Mouse (Mus musculus): Measurements from ENCODE around the gene Adgrl2. TPM values are rescaled to one million over a fixed set of nuclear protein-coding genes. Genes with fewer than 3 reads are reported as not detected.
A peak's percentile ranks its signal among the peaks of the same experiment; 100 is the strongest.

Adgrl2 gene
- total RNA-seq (2017) = 27.9 and 34.7 TPM in 2 replicates

GRCm38 (mm10) chr3:148990531-148991003, at the start of gene Adgrl2:
Adgrl2 (minus strand) TSS chr3:148990555.
- ATAC-seq (replicated peaks; ENCODE audit: low read depth, poor library complexity, severe bottlenecking) = peak; percentile 10

GRCm38 (mm10) chr3:149038771-149039170, 48.4 kb upstream of the Adgrl2 start:
- no peak for ATAC-seq (replicated peaks; ENCODE audit: low read depth, poor library complexity, severe bottlenecking)

DNA sequence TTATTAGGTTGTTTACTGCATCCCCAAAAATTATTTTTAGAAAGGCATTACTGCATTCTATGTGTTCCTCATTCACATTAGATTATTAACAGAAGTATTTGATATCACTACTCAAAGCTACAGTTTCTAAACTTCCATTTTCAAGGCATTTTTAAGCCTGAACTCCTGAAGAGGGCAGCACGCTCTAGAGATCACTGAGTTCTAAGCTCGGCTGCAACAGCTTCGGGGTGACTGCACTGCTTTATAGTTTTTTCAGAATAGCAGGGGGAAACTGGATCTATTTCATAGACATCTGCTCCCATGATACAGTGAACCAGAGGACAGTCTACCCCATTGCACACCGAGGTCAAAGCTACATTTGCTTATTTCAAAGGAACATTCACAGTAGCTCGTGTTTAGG, 29.6 kb upstream of the Adgrl2 start:
- ATAC-seq (replicated peaks; ENCODE audit: low read depth, poor library complexity, severe bottlenecking) = peak; percentile 45; the same call in 1 of the 2 replicates

DNA sequence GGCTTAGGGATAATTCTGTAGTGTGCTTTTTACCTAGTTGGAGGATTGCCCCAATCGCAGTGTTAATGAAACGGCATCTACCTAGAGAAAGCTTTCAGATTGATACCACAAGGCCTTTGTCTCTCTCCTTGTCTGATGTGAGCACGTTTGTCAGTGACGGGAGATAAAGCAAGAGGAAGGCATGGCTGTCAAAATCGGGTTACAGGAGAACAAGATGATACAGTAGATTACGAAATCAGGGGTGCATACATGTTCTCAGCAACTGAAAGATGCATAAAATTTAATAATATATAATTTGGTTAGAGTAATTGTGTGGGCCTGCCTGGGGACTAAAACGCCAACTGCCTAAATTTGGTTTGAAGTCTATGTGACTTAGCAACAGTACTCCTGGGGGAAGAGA, 19.0 kb upstream of the Adgrl2 start:
- ATAC-seq (replicated peaks; ENCODE audit: low read depth, poor library complexity, severe bottlenecking) = no peak

- no peak for ATAC-seq (replicated peaks; ENCODE audit: low read depth, poor library complexity, severe bottlenecking)
Observed at GRCm38 (mm10) chr3:149008634-149009023, 18.3 kb upstream of the Adgrl2 start.

- no peak for ATAC-seq (replicated peaks; ENCODE audit: low read depth, poor library complexity, severe bottlenecking)
Observed at GRCm38 (mm10) chr3:149007860-149008633, 17.7 kb upstream of the Adgrl2 start.

DNA sequence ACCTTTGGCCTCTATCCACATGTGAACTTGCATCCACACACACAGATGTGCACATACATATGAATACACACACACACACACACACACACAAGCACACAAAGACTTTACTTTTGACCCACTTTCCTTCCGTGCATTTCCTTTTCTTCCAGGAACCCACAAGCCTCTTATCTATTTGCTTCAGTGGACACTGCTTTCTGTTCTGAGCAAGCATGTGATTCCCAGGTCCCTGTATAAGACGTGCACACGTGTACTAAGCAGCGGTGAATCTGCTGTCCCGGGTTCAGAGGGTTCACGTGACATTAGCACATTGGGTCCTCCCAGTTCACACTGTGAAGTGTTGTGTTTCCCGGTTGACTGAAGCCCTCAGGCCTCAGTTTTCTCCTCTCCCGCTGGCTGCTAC, 11.0 kb upstream of the Adgrl2 start:
- ATAC-seq (replicated peaks; ENCODE audit: low read depth, poor library complexity, severe bottlenecking) = no peak

DNA sequence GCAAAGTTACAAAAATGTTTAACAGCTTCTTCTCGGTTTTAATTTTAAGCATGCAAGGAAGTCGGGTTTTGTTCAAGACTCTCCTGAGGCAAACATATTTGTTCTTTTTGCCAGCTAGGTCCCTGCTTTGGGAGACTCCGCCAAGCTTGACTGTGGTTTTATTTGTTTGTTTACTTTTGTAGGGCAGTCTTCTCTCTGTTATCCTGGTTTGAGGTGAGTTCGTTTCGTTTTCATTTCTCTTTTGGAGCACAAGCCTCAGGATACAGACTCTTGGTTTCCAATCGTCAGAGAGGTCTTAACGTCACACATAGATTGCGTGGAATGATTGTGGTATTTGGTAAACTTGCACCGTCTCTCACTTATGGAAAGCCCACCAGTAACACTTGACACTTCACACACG, 8.3 kb upstream of the Adgrl2 start:
- 0 out of 2 replicates have a peak, but pooled peaks have one; percentile 32 for ATAC-seq (replicated peaks; ENCODE audit: low read depth, poor library complexity, severe bottlenecking)

DNA sequence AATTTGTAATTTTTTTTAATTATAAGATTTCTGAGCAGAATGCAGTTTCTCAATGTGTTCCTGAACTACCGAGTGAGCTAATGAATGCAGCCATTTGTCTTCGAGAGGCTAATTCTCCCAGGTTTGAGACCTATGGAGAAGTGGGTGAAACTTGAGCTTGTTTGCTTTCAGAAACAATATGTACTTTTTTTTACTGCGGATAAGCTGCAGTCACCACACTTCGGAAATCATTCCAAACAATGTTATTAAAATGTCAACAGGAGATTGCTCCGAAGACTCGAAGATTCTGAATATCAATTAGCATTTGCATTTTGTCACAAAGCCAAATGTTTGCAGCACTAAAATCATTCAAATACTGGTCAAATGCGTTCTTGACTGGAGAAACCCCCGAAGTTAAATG, 701 bp upstream of the Adgrl2 start:
- ATAC-seq (replicated peaks; ENCODE audit: low read depth, poor library complexity, severe bottlenecking) = no peak

DNA sequence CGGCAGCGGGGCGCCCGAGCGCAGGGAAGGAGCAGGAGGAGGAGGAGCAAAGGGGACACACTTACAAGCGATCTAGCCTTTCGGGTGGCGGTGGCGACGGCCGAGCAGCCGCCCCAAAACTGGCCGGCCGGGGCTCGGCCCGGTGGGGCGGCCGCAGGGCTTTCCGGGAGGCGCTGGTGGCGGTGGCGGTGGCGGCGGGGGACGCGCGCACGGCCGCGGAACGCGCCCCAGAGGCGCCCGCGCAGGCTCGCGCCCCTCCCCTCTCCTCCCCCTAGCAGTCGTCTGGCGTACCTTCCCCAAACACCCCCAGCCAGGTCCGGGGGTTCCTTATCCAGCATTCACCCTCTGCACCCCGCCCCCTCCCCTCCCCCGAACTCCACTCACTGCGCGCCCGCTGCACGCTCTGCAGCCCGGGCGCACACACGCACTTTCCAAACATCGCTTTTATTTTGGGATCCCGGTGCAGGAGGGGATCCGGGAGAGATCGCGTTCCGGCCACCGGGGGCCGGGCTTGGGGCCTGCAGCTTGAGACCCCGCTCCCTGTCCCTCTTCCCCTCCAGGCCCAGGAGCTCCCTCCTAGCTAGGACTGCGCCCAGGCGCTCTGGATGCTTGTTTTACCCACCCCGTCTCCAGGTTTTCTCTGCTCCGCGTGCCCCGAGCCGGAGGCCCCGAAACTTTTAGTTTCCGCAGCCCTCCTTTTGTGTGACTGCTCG, 381 bp downstream of the Adgrl2 start:
- ATAC-seq (replicated peaks; ENCODE audit: low read depth, poor library complexity, severe bottlenecking) = peak; percentile 34

- peak; percentile 71 for ATAC-seq (replicated peaks; ENCODE audit: low read depth, poor library complexity, severe bottlenecking)
Observed at GRCm38 (mm10) chr3:148988996-148989817, 1.1 kb downstream of the Adgrl2 start.

GRCm38 (mm10) chr3:148988293-148988995, 1.9 kb downstream of the Adgrl2 start:
- no peak for ATAC-seq (replicated peaks; ENCODE audit: low read depth, poor library complexity, severe bottlenecking)

DNA sequence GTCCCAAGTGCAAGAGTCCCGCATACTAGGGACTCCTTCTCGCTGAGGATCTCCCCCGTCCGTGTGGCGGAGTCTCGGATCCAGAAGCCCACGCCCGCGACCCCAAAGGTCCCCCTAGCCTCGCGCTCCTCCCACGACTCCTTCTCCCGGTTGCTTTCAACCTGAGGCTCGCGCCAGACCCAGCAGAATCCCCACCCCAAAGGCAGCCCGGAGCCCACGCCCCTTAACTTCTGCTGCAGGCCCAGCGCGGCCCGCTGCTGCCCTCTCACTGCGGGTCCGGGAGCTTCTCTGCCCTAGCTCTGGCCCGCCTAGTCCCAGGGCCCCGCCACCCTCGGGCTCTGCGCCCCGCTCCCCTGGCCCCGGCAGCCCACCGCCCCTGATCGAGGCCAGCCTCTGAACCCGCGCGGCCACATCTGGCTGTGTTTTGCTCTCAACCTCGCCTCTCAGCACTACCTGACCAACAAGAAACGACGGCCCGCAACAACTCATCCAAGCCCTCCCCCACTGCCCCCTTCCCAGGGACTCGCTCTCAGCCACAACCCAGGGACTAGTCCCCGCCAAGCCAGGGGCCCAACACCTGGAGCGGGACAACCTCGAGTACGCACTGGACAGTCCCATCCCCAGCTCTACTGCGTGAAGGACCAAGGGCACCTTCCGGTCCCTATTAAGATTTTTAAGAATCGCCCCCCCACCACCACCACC, 2.6 kb downstream of the Adgrl2 start:
- ATAC-seq (replicated peaks; ENCODE audit: low read depth, poor library complexity, severe bottlenecking) = peak; percentile 53

GRCm38 (mm10) chr3:148986894-148987590, 3.3 kb downstream of the Adgrl2 start:
- ATAC-seq (replicated peaks; ENCODE audit: low read depth, poor library complexity, severe bottlenecking) = peak; percentile 2; the same call in 1 of the 2 replicates

DNA sequence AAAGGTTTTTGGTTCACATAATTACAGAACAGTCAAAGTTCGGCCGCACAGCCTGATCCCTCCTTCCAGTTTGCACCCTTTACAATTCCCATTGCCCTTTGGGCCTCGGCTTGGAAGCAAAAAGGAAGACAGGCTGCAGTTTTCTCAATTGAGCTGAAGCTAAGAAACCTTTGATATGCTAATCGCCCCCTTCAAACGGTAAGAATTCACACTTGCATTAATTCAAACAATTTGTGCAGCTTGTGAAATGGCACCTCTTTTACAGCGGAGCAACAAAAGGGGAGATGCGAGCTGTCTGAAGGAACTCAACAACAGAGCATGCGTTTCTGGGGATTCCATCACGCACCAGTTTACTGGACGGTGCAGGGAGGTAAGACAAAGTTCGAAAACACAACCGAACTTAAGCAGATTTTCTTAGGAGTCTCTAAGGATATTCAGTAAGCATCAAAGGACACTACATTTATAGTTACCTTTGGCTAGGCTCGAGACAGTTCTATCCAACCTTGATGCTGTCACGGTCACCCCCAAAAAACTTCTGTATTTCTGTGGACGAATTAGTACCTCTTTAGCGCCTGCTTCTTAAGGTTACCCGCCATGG, 4.0 kb downstream of the Adgrl2 start:
- ATAC-seq (replicated peaks; ENCODE audit: low read depth, poor library complexity, severe bottlenecking) = no peak

DNA sequence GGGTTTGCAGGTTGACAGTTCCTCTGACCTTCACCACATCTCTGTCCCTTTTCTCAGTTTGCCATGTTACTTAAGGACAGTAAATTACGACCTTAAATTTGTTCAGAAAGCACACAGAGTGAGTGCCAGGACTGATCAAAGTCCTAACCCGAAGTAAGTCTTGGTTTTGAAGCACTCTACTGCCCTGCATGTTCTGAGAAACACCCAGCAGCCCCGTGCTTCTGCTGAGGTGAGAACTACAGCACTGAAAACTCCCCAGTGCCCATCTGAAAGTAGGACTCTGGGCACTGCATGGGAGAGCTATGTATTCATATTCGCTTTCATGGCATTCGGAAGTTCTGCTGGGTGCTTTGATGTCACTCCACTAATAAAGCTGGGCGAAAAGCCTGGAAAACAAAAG, 6.0 kb downstream of the Adgrl2 start:
- no peak for ATAC-seq (replicated peaks; ENCODE audit: low read depth, poor library complexity, severe bottlenecking)

- peak; percentile 62 for ATAC-seq (replicated peaks; ENCODE audit: low read depth, poor library complexity, severe bottlenecking)
Observed at GRCm38 (mm10) chr3:148982370-148982769, 8.0 kb downstream of the Adgrl2 start.

DNA sequence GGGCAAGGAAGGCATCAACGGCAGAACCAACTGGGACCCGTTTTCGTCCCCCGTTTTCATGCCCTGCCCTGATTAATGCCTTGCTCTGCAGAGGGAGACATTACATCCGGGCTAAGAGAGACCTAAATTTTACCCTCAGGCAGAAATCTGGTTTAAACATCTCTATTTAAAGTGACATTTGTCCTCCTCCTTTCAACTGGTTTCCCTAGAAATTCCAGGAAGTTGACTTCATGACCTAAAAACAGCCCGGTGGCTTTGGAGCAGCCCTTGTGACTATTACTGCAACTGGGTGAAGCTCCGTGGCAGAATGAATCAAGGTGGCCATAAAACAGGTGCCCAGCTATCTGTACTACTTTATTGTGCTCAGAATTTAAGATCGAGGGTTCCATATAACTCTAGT, 8.6 kb downstream of the Adgrl2 start:
- no peak for ATAC-seq (replicated peaks; ENCODE audit: low read depth, poor library complexity, severe bottlenecking)

Data from common myeloid progenitor, adult 5-6 weeks (primary cell).